Mouse (Mus musculus) MEL (cell line): ENCODE data around the gene Fdx1.

Source experiments
- CTCF ChIP-seq, 3 experiments: IDR thresholded peaks in 2 of 3; conservative IDR thresholded peaks in 1 of 3; 2 replicates each; pipeline ENCODE4 v1.5.1; 2011 to 2012; ENCODE audit warnings: low read length in 3 of 3, low read depth in 2 of 3, mild to moderate bottlenecking in 2 of 3, improper control_type of control experiment in 1 of 3, inconsistent platforms in 1 of 3, mixed read lengths in 1 of 3, moderate library complexity in 1 of 3; ENCODE audit not compliant: control insufficient read depth in 1 of 3, insufficient read depth in 1 of 3, poor library complexity in 1 of 3, severe bottlenecking in 1 of 3
- EP300 ChIP-seq, 2 experiments: IDR thresholded peaks; 2 replicates each; pipeline ENCODE4 v1.6.1; 2011; ENCODE audit warnings: improper control_type of control experiment in 2 of 2, low read length in 2 of 2, low read depth in 1 of 2, mild to moderate bottlenecking in 1 of 2
- UBTF ChIP-seq: IDR thresholded peaks from 2 replicates; pipeline ENCODE4 v1.6.1; 2012; ENCODE audit warnings: low read depth, mild to moderate bottlenecking, inconsistent platforms, low read length, improper control_type of control experiment, moderate library complexity, borderline replicate concordance; ENCODE audit not compliant: insufficient read depth

DNA sequence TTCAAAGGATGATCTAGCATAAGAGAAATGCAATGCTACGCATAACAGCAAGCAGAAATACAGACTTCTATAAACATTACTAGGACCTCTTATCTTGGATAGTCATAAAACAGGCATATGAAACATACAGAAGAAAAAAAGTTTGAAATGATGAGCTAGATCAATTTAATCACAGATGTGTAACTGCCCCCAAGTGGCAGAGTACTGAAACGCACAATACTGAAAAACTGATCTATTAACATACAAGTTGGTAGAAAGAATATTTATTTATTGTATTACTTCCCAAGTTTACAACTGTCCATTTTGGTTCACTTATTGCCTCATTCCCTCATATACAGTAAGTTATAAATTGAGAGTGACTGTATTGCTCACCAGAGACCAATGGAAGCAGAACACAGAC is 12.0 kb downstream of the Fdx1 start:
- TF ChIP-seq CTCF (IDR thresholded peaks at IDR 0.05 in 2 of 3, conservative IDR thresholded peaks at IDR 0.05 in 1 of 3; ENCODE audit: control insufficient read depth in 1 of 3, insufficient read depth in 1 of 3, low read depth in 2 of 3, low read length in 3 of 3, poor library complexity in 1 of 3, severe bottlenecking in 1 of 3): peak in 2 of 3 experiments; percentile 6 to 60; a peak in 3 of 6 replicates
- no peak for TF ChIP-seq UBTF
- TF ChIP-seq EP300 (IDR thresholded peaks at IDR 0.05; ENCODE audit: low read depth in 1 of 2, low read length in 2 of 2): no peak
